Mouse (Mus musculus) stomach, postnatal 0 days (tissue): Measurements from ENCODE around the gene Slc38a3. TPM values are rescaled to one million over a fixed set of nuclear protein-coding genes. Genes with fewer than 3 reads are reported as not detected.

Source experiments
- ATAC-seq: fragments of 200-750 bp; cut with Nextera tagmentation; 2 replicates; pipeline ENCODE4 v1.8.0; 2017; ENCODE audit not compliant: low FRiP score, low TSS enrichment
- DNase-seq: peaks from one replicate; pipeline ENCODE4 v3.0.0-alpha.2; 2016; ENCODE audit warnings: low spot score
- H3K27ac ChIP-seq: fragments of 300-500 bp; sonication (generic); replicated peaks from 2 replicates; pipeline ENCODE4 v1.5.1; 2014; ENCODE audit warnings: mild to moderate bottlenecking, control low read depth
- H3K27me3 ChIP-seq: fragments of 300-500 bp; sonication (generic); 2 replicates; pipeline ENCODE4 v1.6.1; 2014; ENCODE audit warnings: low read length; ENCODE audit not compliant: control insufficient read depth, insufficient read depth
- H3K36me3 ChIP-seq: fragments of 300-500 bp; sonication (generic); 2 replicates; pipeline ENCODE4 v1.6.1; 2014; ENCODE audit warnings: low read length, mixed read lengths; ENCODE audit not compliant: control insufficient read depth, insufficient read depth
- H3K4me1 ChIP-seq: fragments of 300-500 bp; sonication (generic); replicated peaks from 2 replicates; pipeline ENCODE4 v1.6.1; 2014; ENCODE audit warnings: antibody characterized with exemption; ENCODE audit not compliant: control insufficient read depth, insufficient read depth
- H3K4me2 ChIP-seq: fragments of 300-500 bp; sonication (generic); replicated peaks from 2 replicates; pipeline ENCODE4 v1.6.1; 2014; ENCODE audit warnings: low read depth, mild to moderate bottlenecking, control low read depth, moderate library complexity
- H3K4me3 ChIP-seq: fragments of 300-500 bp; sonication (generic); 2 replicates; pipeline ENCODE4 v1.5.1; 2014; ENCODE audit warnings: low read depth, low read length, control low read depth
- H3K9ac ChIP-seq: fragments of 300-500 bp; sonication (generic); 2 replicates; pipeline ENCODE4 v1.6.1; 2014; ENCODE audit warnings: mild to moderate bottlenecking, low read length, control low read depth, mixed read lengths
- H3K9me3 ChIP-seq: fragments of 300-500 bp; sonication (generic); 2 replicates; pipeline ENCODE4 v1.6.1; 2016; ENCODE audit warnings: low read length; ENCODE audit not compliant: control insufficient read depth
- CTCF ChIP-seq: IDR thresholded peaks from 2 replicates; pipeline ENCODE4 v1.5.1; 2016; ENCODE audit warnings: antibody characterized with exemption, low read depth, mild to moderate bottlenecking, moderate library complexity
- EP300 ChIP-seq: optimal IDR thresholded peaks from 2 replicates; pipeline ENCODE3; 2016; ENCODE audit warnings: antibody characterized with exemption
- WGBS: fragments of 180-500 bp; shearing (Covaris S2); extraction: QIAGEN DNeasy Blood & Tissue Kit; methylation state at CpG from one replicate; pipeline ENCODE4 v1.1.7; 2014; 5-methylcytosine and 5-hydroxymethylcytosine counted together
- polyA plus RNA-seq: library from polyadenylated mRNA; unstranded; fragments of >200 nt; fragmentation: Nextera tagmentation; extraction: Ambion mirVana; gene quantifications from 2 replicates; pipeline ENCODE4 v1.2.1, GENCODE M21; 2015

Slc38a3 gene
- 0.95 and 1.1 TPM in 2 replicates for polyA plus RNA-seq

- no peak within 1 kb of the TSS for H3K27ac ChIP-seq
- no peak within 1 kb of the TSS for H3K4me3 ChIP-seq
- no peaks in the 10 kb centered on the region; the same call in 1 of the 2 replicates for H3K27me3 ChIP-seq
- no peak within 1 kb of the TSS for H3K4me2 ChIP-seq
- H3K9ac ChIP-seq = no peak within 1 kb of the TSS
- DNase-seq = no peak
- no peak for ATAC-seq
- H3K36me3 ChIP-seq = no peaks in the 10 kb centered on the region
- H3K4me1 ChIP-seq = peaks cover 5% of the 10 kb centered on the region
- TF ChIP-seq EP300 (no peak), CTCF (no peak)
- no peaks in the 10 kb centered on the region for H3K9me3 ChIP-seq
- WGBS = 78% methylated on average over 9 of the region's 9 CpGs
Observed at GRCm38 (mm10) chr9:107669480-107669945, at the start of gene Slc38a3. Gene Slc38a3 (minus strand): TSS chr9:107669530.

GRCm38 (mm10) chr9:107716951-107717350, 47.6 kb upstream of the Slc38a3 start:
- WGBS = 45% methylated on average over 6 of the region's 6 CpGs
- TF ChIP-seq EP300 = no peak
- TF ChIP-seq CTCF = no peak
- no peak overlapping the region for H3K4me3 ChIP-seq
- DNase-seq = no peak
- H3K36me3 ChIP-seq = no peaks in the 10 kb centered on the region
- H3K27ac ChIP-seq = peak overlapping the region; percentile 53
- H3K27me3 ChIP-seq = no peaks in the 10 kb centered on the region
- H3K4me1 ChIP-seq = peaks cover 24% of the 10 kb centered on the region
- H3K4me2 ChIP-seq = no peak overlapping the region
- H3K9me3 ChIP-seq = no peaks in the 10 kb centered on the region
- no peak for ATAC-seq
- H3K9ac ChIP-seq = 0 out of 2 replicates have a peak overlapping the region, but pooled peaks have one; percentile 18

GRCm38 (mm10) chr9:107715632-107716031, 46.3 kb upstream of the Slc38a3 start:
- no peak overlapping the region for H3K4me2 ChIP-seq
- H3K4me1 ChIP-seq = peaks cover 24% of the 10 kb centered on the region
- TF ChIP-seq EP300 = no peak
- no peak for TF ChIP-seq CTCF
- H3K27ac ChIP-seq = peak overlapping the region; percentile 36; the same call in 1 of the 2 replicates
- DNase-seq = no peak
- no peak overlapping the region for H3K4me3 ChIP-seq
- H3K9ac ChIP-seq = no peak overlapping the region
- no peak for ATAC-seq
- WGBS = 88% methylated on average over 2 of the region's 2 CpGs
- no peaks in the 10 kb centered on the region for H3K36me3 ChIP-seq
- no peaks in the 10 kb centered on the region for H3K9me3 ChIP-seq
- no peaks in the 10 kb centered on the region for H3K27me3 ChIP-seq

- peaks cover 26% of the 10 kb centered on the region for H3K4me1 ChIP-seq
- ATAC-seq (peak; percentile 51), DNase-seq (peak; percentile 85)
- no peak overlapping the region for H3K4me3 ChIP-seq
- WGBS = 14% methylated on average over 12 of the region's 12 CpGs
- H3K9me3 ChIP-seq = no peaks in the 10 kb centered on the region
- H3K4me2 ChIP-seq = peak overlapping the region; percentile 20
- peak overlapping the region; percentile 27; the same call in 1 of the 2 replicates for H3K9ac ChIP-seq
- no peaks in the 10 kb centered on the region for H3K36me3 ChIP-seq
- H3K27ac ChIP-seq = peak overlapping the region; percentile 84
- H3K27me3 ChIP-seq = no peaks in the 10 kb centered on the region
- TF ChIP-seq EP300 = peak; percentile 84
- TF ChIP-seq CTCF = peak; percentile 20; the same call in 1 of the 2 replicates
Observed at GRCm38 (mm10) chr9:107714221-107714952, 45.1 kb upstream of the Slc38a3 start.

- H3K4me3 ChIP-seq = peak within 1 kb of the TSS; percentile 77
- ATAC-seq = peak; percentile 84
- H3K9me3 ChIP-seq = no peaks in the 10 kb centered on the region
- 1% methylated on average over 68 of the region's 86 CpGs for WGBS
- H3K9ac ChIP-seq = peak within 1 kb of the TSS; percentile 88
- H3K4me2 ChIP-seq = peak within 1 kb of the TSS; percentile 96
- no peaks in the 10 kb centered on the region; the same call in 1 of the 2 replicates for H3K36me3 ChIP-seq
- DNase-seq = peak; percentile 94
- H3K4me1 ChIP-seq = peaks cover 22% of the 10 kb centered on the region
- H3K27ac ChIP-seq = peak within 1 kb of the TSS; percentile 92
- TF ChIP-seq CTCF (peak; percentile 87), EP300 (no peak)
- no peaks in the 10 kb centered on the region for H3K27me3 ChIP-seq
Observed at GRCm38 (mm10) chr9:107709697-107710483, 40.6 kb upstream of the Slc38a3 start, which contains the start of gene Sema3f. Gene Sema3f (minus strand): TSS chr9:107710475.
